Mouse (Mus musculus) embryo, embryonic 9.5 days (tissue): Measurements from ENCODE around the gene Zbtb20.

Source experiments
- DNase-seq: peaks from one replicate; pipeline ENCODE4 v3.0.0-alpha.2; 2017; ENCODE audit errors: extremely low spot score

The Zbtb20 gene

GRCm38 (mm10) chr16:43557385-43557784 is 681.7 kb downstream of the Zbtb20 start:
- no peak for DNase-seq

GRCm38 (mm10) chr16:43561330-43561729 is 685.6 kb downstream of the Zbtb20 start:
- DNase-seq = no peak

- DNase-seq = no peak
Measured at GRCm38 (mm10) chr16:43561956-43562355, 686.3 kb downstream of the Zbtb20 start.

- no peak for DNase-seq
Measured at GRCm38 (mm10) chr16:43565872-43566271, 690.2 kb downstream of the Zbtb20 start.

- no peak for DNase-seq
Measured at GRCm38 (mm10) chr16:43566511-43566910, 690.8 kb downstream of the Zbtb20 start.

GRCm38 (mm10) chr16:43571376-43572081 is 695.8 kb downstream of the Zbtb20 start:
- DNase-seq = no peak

- DNase-seq = no peak
Measured at GRCm38 (mm10) chr16:43572171-43572570, 696.5 kb downstream of the Zbtb20 start.

- DNase-seq = no peak
Measured at GRCm38 (mm10) chr16:43572766-43573165, 697.1 kb downstream of the Zbtb20 start.

- no peak for DNase-seq
Measured at GRCm38 (mm10) chr16:43573181-43573833, 697.6 kb downstream of the Zbtb20 start.

GRCm38 (mm10) chr16:43574006-43574764 is 698.5 kb downstream of the Zbtb20 start:
- DNase-seq = peak; percentile 70

GRCm38 (mm10) chr16:43575066-43575465 is 699.4 kb downstream of the Zbtb20 start:
- peak; percentile 30 for DNase-seq

GRCm38 (mm10) chr16:43575507-43575906 is 699.8 kb downstream of the Zbtb20 start:
- peak; percentile 16 for DNase-seq

- peak; percentile 52 for DNase-seq
Measured at GRCm38 (mm10) chr16:43577399-43577798, 701.7 kb downstream of the Zbtb20 start.

- DNase-seq = no peak
Measured at GRCm38 (mm10) chr16:43578351-43578750, 702.7 kb downstream of the Zbtb20 start.

GRCm38 (mm10) chr16:43579111-43579510 is 703.4 kb downstream of the Zbtb20 start:
- no peak for DNase-seq

- DNase-seq = no peak
Measured at GRCm38 (mm10) chr16:43580321-43580822, 704.7 kb downstream of the Zbtb20 start.

- DNase-seq = no peak
Measured at GRCm38 (mm10) chr16:43581551-43581950, 705.9 kb downstream of the Zbtb20 start.

GRCm38 (mm10) chr16:43586859-43587429 is 711.3 kb downstream of the Zbtb20 start:
- no peak for DNase-seq

GRCm38 (mm10) chr16:43590704-43591493 is 715.2 kb downstream of the Zbtb20 start:
- no peak for DNase-seq

GRCm38 (mm10) chr16:43592062-43592461 is 716.4 kb downstream of the Zbtb20 start:
- no peak for DNase-seq

- DNase-seq = no peak
Measured at GRCm38 (mm10) chr16:43592801-43593200, 717.1 kb downstream of the Zbtb20 start.
